Mouse (Mus musculus) forebrain, embryonic 14.5 days (tissue): ENCODE measurements around the gene Rab27a. TPM values are rescaled to one million over a fixed set of nuclear protein-coding genes. Genes with fewer than 3 reads are reported as not detected.
A peak's percentile ranks its signal among the peaks of the same experiment; 100 is the strongest.

Experiments
- ATAC-seq: fragments of 200-750 bp; cut with Nextera tagmentation; 2 replicates; pipeline ENCODE4 v1.8.0; 2017; ENCODE audit warnings: mild to moderate bottlenecking, moderate library complexity
- DNase-seq: peaks from one replicate; pipeline ENCODE4 v3.0.0-alpha.2; 2015; ENCODE audit warnings: low spot score
- H3K27ac ChIP-seq: fragments of 300-500 bp; sonication (generic); 2 replicates; pipeline ENCODE4 v1.5.1; 2014; ENCODE audit warnings: low read depth, mild to moderate bottlenecking, control low read depth, low read length, moderate library complexity
- H3K27me3 ChIP-seq: fragments of 300-500 bp; sonication (generic); replicated peaks from 2 replicates; pipeline ENCODE4 v1.6.1; 2014; ENCODE audit warnings: low read length, control low read depth, mixed read lengths; ENCODE audit not compliant: control insufficient read depth, insufficient read depth
- H3K36me3 ChIP-seq: fragments of 300-500 bp; sonication (generic); 2 replicates; pipeline ENCODE4 v1.6.1; 2014; ENCODE audit warnings: low read length, control low read depth; ENCODE audit not compliant: control insufficient read depth, insufficient read depth
- H3K4me1 ChIP-seq: fragments of 300-500 bp; sonication (generic); 2 replicates; pipeline ENCODE4 v1.6.1; 2014; ENCODE audit warnings: antibody characterized with exemption, low read length, control low read depth; ENCODE audit not compliant: control insufficient read depth, insufficient read depth
- H3K4me2 ChIP-seq: fragments of 300-500 bp; sonication (generic); 2 replicates; pipeline ENCODE4 v1.6.1; 2014; ENCODE audit warnings: mild to moderate bottlenecking, control low read depth, low read length
- H3K4me3 ChIP-seq: fragments of 300-500 bp; sonication (generic); 2 replicates; pipeline ENCODE4 v1.5.1; 2014; ENCODE audit warnings: low read depth, low read length, control low read depth
- H3K9ac ChIP-seq: fragments of 300-500 bp; sonication (generic); 2 replicates; pipeline ENCODE4 v1.6.1; 2014; ENCODE audit warnings: mild to moderate bottlenecking, low read length, control low read depth, moderate library complexity
- H3K9me3 ChIP-seq: fragments of 300-500 bp; sonication (generic); replicated peaks from 2 replicates; pipeline ENCODE4 v1.6.1; 2016; ENCODE audit warnings: low read length, control low read depth, mixed read lengths; ENCODE audit not compliant: control insufficient read depth
- WGBS: fragments of 180-500 bp; shearing (Covaris S2); extraction: QIAGEN DNeasy Blood & Tissue Kit; methylation state at CpG from one replicate; pipeline ENCODE4 v1.1.7; 2014; 5-methylcytosine and 5-hydroxymethylcytosine counted together
- polyA plus RNA-seq: library from polyadenylated mRNA; unstranded; fragments of >200 nt; fragmentation: Nextera tagmentation; extraction: Ambion mirVana; gene quantifications from 2 replicates; pipeline ENCODE4 v1.2.1, GENCODE M21; 2014

Gene Rab27a
- polyA plus RNA-seq, 1 experiment from 2014 or later: 0.51 TPM

DNA sequence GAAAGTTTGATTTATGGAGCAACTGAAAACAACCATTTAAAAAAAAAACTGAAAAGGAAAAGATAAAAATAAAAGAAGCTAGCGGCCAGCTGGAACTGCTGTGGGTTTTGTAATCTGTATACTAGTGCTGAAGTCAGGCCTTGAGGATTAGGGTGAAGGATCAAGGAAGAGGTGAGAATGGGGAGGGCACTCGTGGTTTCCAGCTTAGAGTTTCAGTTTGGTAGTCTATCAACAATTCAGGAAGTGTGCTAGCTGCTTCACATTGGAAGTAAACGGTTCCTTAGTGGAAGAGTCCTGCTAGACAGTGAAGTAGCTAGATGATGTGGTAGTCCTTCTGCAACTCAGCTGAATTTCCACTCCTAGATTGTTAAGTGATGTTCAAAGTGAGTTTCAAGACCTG is 36.3 kb upstream of the Rab27a start:
- peaks cover 60% of the 10 kb centered on the region for H3K36me3 ChIP-seq

GRCm38 (mm10) chr9:73012629-73013028 is 32.0 kb upstream of the Rab27a start:
- Histone ChIP-seq H3K9me3 (no peaks in the 10 kb centered on the region), H3K36me3 (peaks cover 80% of the 10 kb centered on the region), H3K4me3 (no peak overlapping the region), H3K9ac (no peak overlapping the region), H3K4me1 (no peaks in the 10 kb centered on the region), H3K27me3 (no peaks in the 10 kb centered on the region), H3K27ac (no peak overlapping the region), H3K4me2 (no peak overlapping the region)
- no peak for ATAC-seq
- no peak for DNase-seq
- WGBS: 86% methylated on average over 4 of the region's 4 CpGs

More for the DNA sequence above, 36.3 kb upstream of the Rab27a start:
- H3K27ac ChIP-seq: no peak overlapping the region
- DNase-seq (no peak), ATAC-seq (no peak)
- no peak overlapping the region for H3K4me3 ChIP-seq
- H3K9ac ChIP-seq: no peak overlapping the region
- H3K27me3 ChIP-seq: no peaks in the 10 kb centered on the region
- 73% methylated on average over 3 of the region's 3 CpGs for WGBS
- no peak overlapping the region for H3K4me2 ChIP-seq
- H3K4me1 ChIP-seq: no peaks in the 10 kb centered on the region
- no peaks in the 10 kb centered on the region for H3K9me3 ChIP-seq

DNA sequence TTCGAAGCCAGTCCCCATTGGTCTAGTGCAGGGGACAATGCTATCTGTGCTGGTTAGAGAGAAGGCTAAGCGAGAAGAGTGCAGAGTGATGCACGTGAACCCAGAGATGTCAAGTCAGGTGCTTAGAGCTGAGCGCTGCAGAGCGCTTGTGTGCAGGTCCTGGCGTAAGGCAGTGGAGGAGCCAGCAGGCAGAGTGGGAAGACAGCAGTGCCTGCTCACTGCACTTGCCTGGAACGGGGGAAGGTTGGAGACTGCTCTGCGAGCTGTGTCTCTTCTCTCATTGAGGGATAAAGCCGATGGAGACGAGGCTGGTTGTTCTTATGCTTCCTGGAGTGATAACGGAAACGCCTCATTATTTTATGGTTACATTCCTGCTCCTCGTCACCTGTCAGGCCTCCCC is 29.9 kb upstream of the Rab27a start:
- H3K27ac ChIP-seq: no peak overlapping the region
- no peaks in the 10 kb centered on the region for H3K4me1 ChIP-seq
- H3K9ac ChIP-seq: no peak overlapping the region
- no peak overlapping the region for H3K4me2 ChIP-seq
- H3K36me3 ChIP-seq: peaks cover 95% of the 10 kb centered on the region
- no peaks in the 10 kb centered on the region for H3K27me3 ChIP-seq
- ATAC-seq (no peak), DNase-seq (no peak)
- H3K9me3 ChIP-seq: no peaks in the 10 kb centered on the region
- no peak overlapping the region for H3K4me3 ChIP-seq
- 92% methylated on average over 13 of the region's 13 CpGs for WGBS

GRCm38 (mm10) chr9:73019841-73020240 is 24.8 kb upstream of the Rab27a start:
- DNase-seq: no peak
- WGBS: 90% methylated on average over 10 of the region's 10 CpGs

DNA sequence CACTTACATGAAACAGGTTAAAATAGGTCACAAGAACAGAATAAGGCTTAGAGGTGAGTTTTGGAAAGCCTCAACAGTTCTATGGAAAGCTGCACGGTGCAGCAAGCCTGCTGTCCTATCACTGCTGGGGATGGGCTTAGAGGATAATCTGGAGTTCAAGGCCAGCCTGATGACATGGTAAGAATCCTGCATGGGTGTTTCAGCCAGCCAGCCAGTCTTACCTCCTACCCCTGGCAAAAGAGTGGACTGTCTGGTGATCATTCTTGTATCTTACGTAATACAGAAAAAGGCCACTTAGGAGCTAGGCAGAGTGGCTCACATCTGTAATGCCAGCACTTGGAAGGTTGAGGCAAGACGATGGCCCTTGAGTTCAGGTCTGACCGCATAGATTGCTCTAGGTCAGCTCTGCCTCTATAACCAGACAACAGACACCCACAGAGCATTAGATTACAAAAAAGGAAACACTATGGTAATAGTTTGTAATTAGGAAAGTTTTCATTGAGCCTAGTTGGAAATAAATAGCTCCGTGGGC is 24.0 kb upstream of the Rab27a start:
- Histone ChIP-seq H3K4me2 (no peak overlapping the region), H3K27me3 (no peaks in the 10 kb centered on the region), H3K9ac (no peak overlapping the region), H3K36me3 (peaks cover 59% of the 10 kb centered on the region), H3K27ac (no peak overlapping the region), H3K4me1 (no peaks in the 10 kb centered on the region), H3K4me3 (no peak overlapping the region), H3K9me3 (no peaks in the 10 kb centered on the region)
- WGBS: 93% methylated on average over 5 of the region's 5 CpGs
- DNase-seq (no peak), ATAC-seq (no peak)

More at GRCm38 (mm10) chr9:73019841-73020240, 24.8 kb upstream of the Rab27a start:
- H3K9ac ChIP-seq: no peak overlapping the region
- no peaks in the 10 kb centered on the region for H3K4me1 ChIP-seq
- H3K9me3 ChIP-seq: no peaks in the 10 kb centered on the region
- no peak overlapping the region for H3K27ac ChIP-seq
- no peak for ATAC-seq
- H3K4me2 ChIP-seq: no peak overlapping the region
- peaks cover 67% of the 10 kb centered on the region for H3K36me3 ChIP-seq
- H3K4me3 ChIP-seq: no peak overlapping the region
- H3K27me3 ChIP-seq: no peaks in the 10 kb centered on the region

- peaks cover 24% of the 10 kb centered on the region; the same call in 1 of the 2 replicates for H3K36me3 ChIP-seq
- no peak overlapping the region for H3K9ac ChIP-seq
- H3K27ac ChIP-seq: peak overlapping the region; percentile 65
- ATAC-seq (peak; percentile 92), DNase-seq (peak; percentile 66)
- WGBS: 22% methylated on average over 17 of the region's 17 CpGs
- no peaks in the 10 kb centered on the region for H3K27me3 ChIP-seq
- no peaks in the 10 kb centered on the region for H3K9me3 ChIP-seq
- H3K4me1 ChIP-seq: no peaks in the 10 kb centered on the region
- H3K4me2 ChIP-seq: peak overlapping the region; percentile 16; the same call in 1 of the 2 replicates
- H3K4me3 ChIP-seq: no peak overlapping the region
Measured at GRCm38 (mm10) chr9:73025818-73026636, 18.6 kb upstream of the Rab27a start.

- H3K36me3 ChIP-seq: peaks cover 45% of the 10 kb centered on the region
Measured at GRCm38 (mm10) chr9:73030443-73030842, 14.2 kb upstream of the Rab27a start.

GRCm38 (mm10) chr9:73031421-73031820 is 13.2 kb upstream of the Rab27a start:
- no peaks in the 10 kb centered on the region for H3K4me1 ChIP-seq
- no peak for DNase-seq
- WGBS: 84% methylated on average over 4 of the region's 4 CpGs
- no peak overlapping the region for H3K9ac ChIP-seq
- peaks cover 45% of the 10 kb centered on the region for H3K36me3 ChIP-seq
- no peak overlapping the region for H3K27ac ChIP-seq
- H3K4me3 ChIP-seq: no peak overlapping the region
- no peak overlapping the region for H3K4me2 ChIP-seq
- ATAC-seq: no peak
- H3K27me3 ChIP-seq: no peaks in the 10 kb centered on the region
- no peaks in the 10 kb centered on the region for H3K9me3 ChIP-seq

More at GRCm38 (mm10) chr9:73030443-73030842, 14.2 kb upstream of the Rab27a start:
- Histone ChIP-seq H3K9me3 (no peaks in the 10 kb centered on the region), H3K4me2 (no peak overlapping the region), H3K4me1 (no peaks in the 10 kb centered on the region), H3K27ac (no peak overlapping the region), H3K9ac (no peak overlapping the region), H3K4me3 (no peak overlapping the region), H3K27me3 (no peaks in the 10 kb centered on the region)
- WGBS: 92% methylated on average over 1 of the region's 1 CpGs
- DNase-seq (no peak), ATAC-seq (no peak)

- ATAC-seq (no peak), DNase-seq (no peak)
- 94% methylated on average over 1 of the region's 1 CpGs for WGBS
- H3K27me3 ChIP-seq: no peaks in the 10 kb centered on the region
- H3K27ac ChIP-seq: no peak overlapping the region
- H3K4me1 ChIP-seq: no peaks in the 10 kb centered on the region
- H3K4me3 ChIP-seq: no peak overlapping the region
- H3K4me2 ChIP-seq: no peak overlapping the region
- H3K9me3 ChIP-seq: no peaks in the 10 kb centered on the region
- no peak overlapping the region for H3K9ac ChIP-seq
- peaks cover 44% of the 10 kb centered on the region for H3K36me3 ChIP-seq
Measured at GRCm38 (mm10) chr9:73033406-73033805, 11.2 kb upstream of the Rab27a start.
